Mouse (Mus musculus): Measurements from ENCODE around the gene Ubl3.

DNA sequence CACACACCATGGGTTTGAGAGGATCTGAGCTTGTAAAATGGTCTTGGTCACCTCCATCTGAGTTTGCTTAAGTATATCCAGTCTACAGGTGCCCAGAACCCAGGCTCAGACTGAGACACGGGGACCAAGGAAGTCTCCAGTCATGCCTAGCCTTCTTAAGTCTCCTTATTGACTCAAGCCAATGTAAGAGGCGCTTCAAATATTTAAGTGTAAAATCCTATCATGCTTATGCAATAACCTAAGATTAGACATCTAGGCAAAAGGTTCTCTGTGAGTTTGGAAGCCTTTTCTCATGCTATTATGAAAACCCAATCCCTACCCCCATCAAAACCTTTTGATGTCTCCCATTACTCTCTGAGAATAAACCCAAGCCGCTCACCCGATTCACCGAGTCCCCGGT is 5.9 kb upstream of the Ubl3 start:
- TF ChIP-seq POLR2A (IDR thresholded peaks at IDR 0.05; ENCODE audit: borderline replicate concordance, extremely low read depth, low read depth, low read length) (no peak), CTCF (IDR thresholded peaks at IDR 0.05; ENCODE audit: insufficient read depth, low read length) (no peak)

Measured in lung, adult 2 months (tissue).